Mouse (Mus musculus): ENCODE measurements at regions not wholly inside any gene's neighbourhood (a gene's known extent, or its start where the extent isn't known, plus 50 kb on each side); places are given as distances from the start of the nearest gene placed in this dataset.

- H3K9ac ChIP-seq (ENCODE audit: low read depth, low read length), result no peak overlapping the region
- ATAC-seq, result no peak
- 81% methylated on average over 3 of the region's 3 CpGs for whole genome bisulfite sequencing
- H3K27ac ChIP-seq (ENCODE audit: low read length), result no peak overlapping the region
- H3K27me3 ChIP-seq (replicated peaks; ENCODE audit: control insufficient read depth, insufficient read depth, low read length), result no peaks in the 10 kb centered on the region
- H3K4me1 ChIP-seq (ENCODE audit: control insufficient read depth, insufficient read depth, low read length), result no peaks in the 10 kb centered on the region
- H3K4me2 ChIP-seq (ENCODE audit: low read depth, low read length), result no peak overlapping the region
- H3K9me3 ChIP-seq (ENCODE audit: control insufficient read depth, low read length), result no peaks in the 10 kb centered on the region
- no peak overlapping the region for H3K4me3 ChIP-seq (ENCODE audit: low read length)
- no peaks in the 10 kb centered on the region for H3K36me3 ChIP-seq (ENCODE audit: control insufficient read depth, insufficient read depth, low read length)
Measured at GRCm38 (mm10) chr1:73500671-73501070, 485.0 kb upstream of the Tnp1 start.

- H3K9ac ChIP-seq (ENCODE audit: low read depth, low read length), result no peak overlapping the region
- H3K36me3 ChIP-seq (ENCODE audit: control insufficient read depth, insufficient read depth, low read length), result no peaks in the 10 kb centered on the region
- H3K27ac ChIP-seq (ENCODE audit: low read length), result no peak overlapping the region
- no peak for ATAC-seq
- H3K27me3 ChIP-seq (replicated peaks; ENCODE audit: control insufficient read depth, insufficient read depth, low read length), result no peaks in the 10 kb centered on the region
- H3K4me2 ChIP-seq (ENCODE audit: low read depth, low read length), result no peak overlapping the region
- no peaks in the 10 kb centered on the region for H3K9me3 ChIP-seq (ENCODE audit: control insufficient read depth, low read length)
- no peak overlapping the region for H3K4me3 ChIP-seq (ENCODE audit: low read length)
- H3K4me1 ChIP-seq (ENCODE audit: control insufficient read depth, insufficient read depth, low read length), result no peaks in the 10 kb centered on the region
Measured at GRCm38 (mm10) chr1:73495971-73496749, 480.5 kb upstream of the Tnp1 start.

- 73% methylated on average over 2 of the region's 2 CpGs for WGBS
- no peaks in the 10 kb centered on the region for H3K4me1 ChIP-seq (ENCODE audit: control insufficient read depth, insufficient read depth, low read length)
Measured at GRCm38 (mm10) chr1:73481956-73482355, 466.2 kb upstream of the Tnp1 start.

GRCm38 (mm10) chr1:73479349-73479920 is 463.7 kb upstream of the Tnp1 start:
- Histone ChIP-seq H3K9ac (ENCODE audit: low read depth, low read length) (no peak overlapping the region), H3K9me3 (ENCODE audit: control insufficient read depth, low read length) (no peaks in the 10 kb centered on the region), H3K27me3 (replicated peaks; ENCODE audit: control insufficient read depth, insufficient read depth, low read length) (no peaks in the 10 kb centered on the region), H3K27ac (ENCODE audit: low read length) (no peak overlapping the region), H3K4me3 (ENCODE audit: low read length) (no peak overlapping the region), H3K4me2 (ENCODE audit: low read depth, low read length) (no peak overlapping the region), H3K36me3 (ENCODE audit: control insufficient read depth, insufficient read depth, low read length) (no peaks in the 10 kb centered on the region), H3K4me1 (ENCODE audit: control insufficient read depth, insufficient read depth, low read length) (no peaks in the 10 kb centered on the region)
- 55% methylated on average over 4 of the region's 4 CpGs for WGBS
- no peak for ATAC-seq

More at GRCm38 (mm10) chr1:73481956-73482355, 466.2 kb upstream of the Tnp1 start:
- Histone ChIP-seq H3K27ac (ENCODE audit: low read length) (no peak overlapping the region), H3K27me3 (replicated peaks; ENCODE audit: control insufficient read depth, insufficient read depth, low read length) (no peaks in the 10 kb centered on the region), H3K4me2 (ENCODE audit: low read depth, low read length) (no peak overlapping the region), H3K9ac (ENCODE audit: low read depth, low read length) (no peak overlapping the region), H3K36me3 (ENCODE audit: control insufficient read depth, insufficient read depth, low read length) (no peaks in the 10 kb centered on the region), H3K4me3 (ENCODE audit: low read length) (no peak overlapping the region), H3K9me3 (ENCODE audit: control insufficient read depth, low read length) (no peaks in the 10 kb centered on the region)
- ATAC-seq, result no peak

- H3K36me3 ChIP-seq (ENCODE audit: control insufficient read depth, insufficient read depth, low read length), result no peaks in the 10 kb centered on the region
- no peak overlapping the region for H3K27ac ChIP-seq (ENCODE audit: low read length)
- no peak overlapping the region for H3K9ac ChIP-seq (ENCODE audit: low read depth, low read length)
- H3K4me2 ChIP-seq (ENCODE audit: low read depth, low read length), result no peak overlapping the region
- H3K4me3 ChIP-seq (ENCODE audit: low read length), result no peak overlapping the region
- H3K4me1 ChIP-seq (ENCODE audit: control insufficient read depth, insufficient read depth, low read length), result peaks cover 5% of the 10 kb centered on the region; the same call in 1 of the 2 replicates
- no peak for ATAC-seq
- WGBS, result 62% methylated on average over 3 of the region's 3 CpGs
- no peaks in the 10 kb centered on the region for H3K9me3 ChIP-seq (ENCODE audit: control insufficient read depth, low read length)
- no peaks in the 10 kb centered on the region for H3K27me3 ChIP-seq (replicated peaks; ENCODE audit: control insufficient read depth, insufficient read depth, low read length)
Measured at GRCm38 (mm10) chr1:73460598-73460997, 444.9 kb upstream of the Tnp1 start.

- H3K9ac ChIP-seq (ENCODE audit: low read depth, low read length), result no peak overlapping the region
- no peaks in the 10 kb centered on the region for H3K27me3 ChIP-seq (replicated peaks; ENCODE audit: control insufficient read depth, insufficient read depth, low read length)
- no peaks in the 10 kb centered on the region for H3K36me3 ChIP-seq (ENCODE audit: control insufficient read depth, insufficient read depth, low read length)
- peaks cover 5% of the 10 kb centered on the region; the same call in 1 of the 2 replicates for H3K4me1 ChIP-seq (ENCODE audit: control insufficient read depth, insufficient read depth, low read length)
- WGBS, result 71% methylated on average over 13 of the region's 13 CpGs
- no peak overlapping the region for H3K27ac ChIP-seq (ENCODE audit: low read length)
- no peaks in the 10 kb centered on the region for H3K9me3 ChIP-seq (ENCODE audit: control insufficient read depth, low read length)
- ATAC-seq, result no peak
- no peak overlapping the region for H3K4me3 ChIP-seq (ENCODE audit: low read length)
- no peak overlapping the region for H3K4me2 ChIP-seq (ENCODE audit: low read depth, low read length)
Measured at GRCm38 (mm10) chr1:73459754-73460534, 444.2 kb upstream of the Tnp1 start.

DNA sequence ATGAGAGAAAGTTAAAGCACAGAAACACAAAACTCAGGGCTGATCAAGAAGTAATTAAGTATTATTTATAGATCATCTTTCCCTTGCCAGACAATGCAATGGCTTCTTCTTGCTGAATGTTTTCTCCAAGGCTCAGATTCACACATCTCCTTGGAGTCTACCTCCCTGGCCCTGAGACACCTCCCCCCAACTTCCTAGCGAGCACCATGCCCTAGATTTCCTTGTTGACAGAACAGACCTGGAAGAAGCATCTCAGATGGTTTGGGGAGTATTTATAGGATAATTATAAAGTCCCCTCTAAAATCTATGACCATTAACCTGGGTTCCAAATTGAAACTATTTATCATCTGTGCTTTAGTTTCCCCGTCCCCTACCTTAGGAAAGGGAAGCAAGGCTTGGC is 441.6 kb upstream of the Tnp1 start:
- ATAC-seq, result no peak
- Histone ChIP-seq H3K4me2 (ENCODE audit: low read depth, low read length) (no peak overlapping the region), H3K27ac (ENCODE audit: low read length) (no peak overlapping the region), H3K9me3 (ENCODE audit: control insufficient read depth, low read length) (no peaks in the 10 kb centered on the region), H3K27me3 (replicated peaks; ENCODE audit: control insufficient read depth, insufficient read depth, low read length) (no peaks in the 10 kb centered on the region), H3K4me3 (ENCODE audit: low read length) (no peak overlapping the region), H3K4me1 (ENCODE audit: control insufficient read depth, insufficient read depth, low read length) (peaks cover 5% of the 10 kb centered on the region; the same call in 1 of the 2 replicates), H3K9ac (ENCODE audit: low read depth, low read length) (no peak overlapping the region), H3K36me3 (ENCODE audit: control insufficient read depth, insufficient read depth, low read length) (no peaks in the 10 kb centered on the region)
- WGBS, result 69% methylated on average over 2 of the region's 2 CpGs

- Histone ChIP-seq H3K27me3 (replicated peaks; ENCODE audit: control insufficient read depth, insufficient read depth, low read length) (no peaks in the 10 kb centered on the region), H3K36me3 (ENCODE audit: control insufficient read depth, insufficient read depth, low read length) (no peaks in the 10 kb centered on the region), H3K4me1 (ENCODE audit: control insufficient read depth, insufficient read depth, low read length) (peaks cover 5% of the 10 kb centered on the region; the same call in 1 of the 2 replicates), H3K4me2 (ENCODE audit: low read depth, low read length) (no peak overlapping the region), H3K9me3 (ENCODE audit: control insufficient read depth, low read length) (no peaks in the 10 kb centered on the region), H3K9ac (ENCODE audit: low read depth, low read length) (no peak overlapping the region), H3K4me3 (ENCODE audit: low read length) (no peak overlapping the region), H3K27ac (ENCODE audit: low read length) (no peak overlapping the region)
- WGBS, result 46% methylated on average over 8 of the region's 8 CpGs
- ATAC-seq, result peak; percentile 95
Measured at GRCm38 (mm10) chr1:73456359-73457062, 440.8 kb upstream of the Tnp1 start.
